In genomic region chr1:89608766-89609165, GRCm38 (mm10) we compare ENCODE assay signal across 26 mouse cellular contexts.
DNase-seq lines count a peak whose midpoint lies in the region; ATAC-seq and TF ChIP-seq lines count a peak whose summit lies in the region.
"Had no signal": no experiment of that assay in that cellular context is flagged by ENCODE, and none has a peak within 500 bp of the region (broad histone marks: within the 10 kb centered on the region; RNA-seq: fewer than 3 reads in every experiment).

No protein-coding gene starts in this region.

- H3K36me3 ChIP-seq in G1E (replicated peaks) = no peaks in the 10 kb centered on the region

- no peak for TF ChIP-seq CTCF in G1E (IDR thresholded peaks at IDR 0.05; ENCODE audit: low read depth, low read length)

- peaks cover 90% of the 10 kb centered on the region for H3K9me3 ChIP-seq in G1E (replicated peaks)
- H3K9me3 ChIP-seq: embryonic facial prominence, embryonic 13.5 days; forebrain, embryonic 12.5 days; forebrain, embryonic 15.5 days; heart, embryonic 10.5 days; heart, embryonic 13.5 days had no signal

- peak; percentile 63 to 72 for DNase-seq in cerebellum, adult 18-20 months
- DNase-seq in cerebellum, postnatal 10 days = no peak
- no peak for DNase-seq in G1E (ENCODE audit: low spot score)
- peak; percentile 73 for DNase-seq in cerebellum, adult 9-10 months
- DNase-seq in cerebellum, postnatal 25 days = peak; percentile 70 to 74
- DNase-seq in T-cell, adult 2 months (ENCODE audit: low spot score) = no peak
- DNase-seq in gastrocnemius, postnatal 4 days (ENCODE audit: low spot score in 2 of 2) = no peak
- DNase-seq: adrenal gland, adult 8-10 months; adrenal gland, postnatal 25 days; B cell, adult 2 months; gastrocnemius, postnatal 25 days; heart, adult 2 months; heart, postnatal 14 days; heart, postnatal 4 days; kidney, adult 2 months had no signal

- ATAC-seq in G1E (ENCODE audit: extremely low read depth, insufficient number of reproducible peaks, low FRiP score, poor library complexity, severe bottlenecking) = no peak
- ATAC-seq: activated CD4-positive, CD25-positive, alpha-beta regulatory T cell, adult 4 months; forebrain, embryonic 15.5 days; hindbrain, postnatal 0 days; inflammation-experienced regulatory T-cells, adult 6 months; intestine, embryonic 16.5 days had no signal

- 0 out of 2 replicates have a peak overlapping the region, but pooled peaks have one; percentile 2 for H3K4me3 ChIP-seq in G1E (ENCODE audit: low read depth, low read length)
- H3K4me3 ChIP-seq: embryonic facial prominence, embryonic 13.5 days; erythroblast, embryonic 14.5 days; forebrain, embryonic 12.5 days; forebrain, embryonic 15.5 days; heart, adult 2 months; heart, embryonic 10.5 days; heart, embryonic 13.5 days had no signal

- H3K27me3 ChIP-seq in G1E (ENCODE audit: insufficient read depth, low read length) = no peaks in the 10 kb centered on the region; the same call in 1 of the 2 replicates
- H3K27me3 ChIP-seq: CH12.LX; embryonic facial prominence, embryonic 13.5 days; forebrain, embryonic 12.5 days; forebrain, embryonic 15.5 days; heart, embryonic 13.5 days had no signal

- H3K4me1 ChIP-seq in G1E (ENCODE audit: insufficient read depth, low read depth, low read length) = no peaks in the 10 kb centered on the region

Comparison
In these comparisons a context has a peak if more than half of its experiments do, and no peak if none do; other contexts are left out.
1. DNase-seq: peak in cerebellum, adult 18-20 months (2 of 2), cerebellum, adult 9-10 months (single experiment) and cerebellum, postnatal 25 days (2 of 2); none in cerebellum, postnatal 10 days (0 of 2), G1E (single experiment), T-cell, adult 2 months (single experiment) and gastrocnemius, postnatal 4 days (0 of 2).